Mouse (Mus musculus): ENCODE measurements around the gene Gm26620. TPM values are rescaled to one million over a fixed set of nuclear protein-coding genes. Genes with fewer than 3 reads are reported as not detected.

Gm26620 gene
- total and polyA plus RNA-seq, 3 experiments, result 0.52 to 4.2 (median 1.9) TPM

- no peaks in the 10 kb centered on the region for H3K27me3 ChIP-seq (replicated peaks)
- H3K4me2 ChIP-seq (ENCODE audit: insufficient read depth, low read depth, poor library complexity, severe bottlenecking), result peak overlapping the region; percentile 80
- in situ Hi-C loops (cut with MboI; ENCODE audit: low pct_ligation_motif_present, low pct_unique_long_range_greater_than_20kb, low sequenced_read_pairs), result no loop called here
- H3K36me3 ChIP-seq (replicated peaks in 1 of 2; ENCODE audit: control insufficient read depth in 1 of 2, insufficient read depth in 1 of 2, low read length in 1 of 2), result no peaks in the 10 kb centered on the region
- H3K9me3 ChIP-seq (replicated peaks; ENCODE audit: low read length), result no peaks in the 10 kb centered on the region
- peak overlapping the region in 1 of 3 experiments; percentile 48 for H3K4me3 ChIP-seq (replicated peaks in 1 of 3; ENCODE audit: low read depth in 2 of 3, low read length in 2 of 3, poor library complexity in 1 of 3)
- H3K79me2 ChIP-seq (replicated peaks; ENCODE audit: control insufficient read depth, extremely low read depth, insufficient read depth, poor library complexity, severe bottlenecking), result no peaks in the 10 kb centered on the region
- no peak for TF ChIP-seq PAX5 (IDR thresholded peaks at IDR 0.05; ENCODE audit: low read length)
- no peak for TF ChIP-seq GABPA (IDR thresholded peaks at IDR 0.05; ENCODE audit: insufficient replicate concordance, low read depth, low read length)
- TF ChIP-seq NRF1 (IDR thresholded peaks at IDR 0.05; ENCODE audit: low read depth, low read length), result no peak
- TF ChIP-seq ELF1 (IDR thresholded peaks at IDR 0.05; ENCODE audit: low read depth, low read length), result no peak
- TF ChIP-seq ZNF384 (IDR thresholded peaks at IDR 0.05; ENCODE audit: low read depth, low read length), result peak; percentile 91
- no peak for TF ChIP-seq CHD2 (IDR thresholded peaks at IDR 0.05; ENCODE audit: low read length)
- peak; percentile 38; the same call in 1 of the 2 replicates for TF ChIP-seq POLR2A (IDR thresholded peaks at IDR 0.05; ENCODE audit: low read depth, low read length)
- TF ChIP-seq MAZ (IDR thresholded peaks at IDR 0.05; ENCODE audit: low read depth, low read length), result no peak
- 0 out of 2 replicates have a peak, but pooled peaks have one; percentile 18 for TF ChIP-seq TBP (conservative IDR thresholded peaks at IDR 0.05; ENCODE audit: low read depth, low read length)
- TF ChIP-seq RCOR1 (conservative IDR thresholded peaks at IDR 0.05; ENCODE audit: low read depth, low read length), result no peak
- no peak for TF ChIP-seq MAFK (IDR thresholded peaks at IDR 0.05; ENCODE audit: insufficient replicate concordance, low read length)
- no peak for TF ChIP-seq UBTF (IDR thresholded peaks at IDR 0.05; ENCODE audit: low read depth, low read length)
- TF ChIP-seq ZMIZ1 (IDR thresholded peaks at IDR 0.05; ENCODE audit: low read depth, low read length), result no peak
- peak; percentile 93 for TF ChIP-seq RAD21 (IDR thresholded peaks at IDR 0.05; ENCODE audit: low read depth, low read length)
- TF ChIP-seq SMC3 (IDR thresholded peaks at IDR 0.05; ENCODE audit: low read depth, low read length), result peak; percentile 98
- no peak for TF ChIP-seq NELFE (IDR thresholded peaks at IDR 0.05; ENCODE audit: low read depth, low read length)
- TF ChIP-seq MXI1 (IDR thresholded peaks at IDR 0.05; ENCODE audit: low read depth, low read length), result peak; percentile 1; the same call in 1 of the 2 replicates
- no peak for TF ChIP-seq KAT2A (IDR thresholded peaks at IDR 0.05; ENCODE audit: insufficient replicate concordance, low read length)
- no peak for TF ChIP-seq USF1 (IDR thresholded peaks at IDR 0.05; ENCODE audit: low read depth, low read length)
- no peak for TF ChIP-seq CHD1 (IDR thresholded peaks at IDR 0.05; ENCODE audit: low read depth, low read length)
- TF ChIP-seq POLR2AphosphoS2 (IDR thresholded peaks at IDR 0.05; ENCODE audit: low read depth, low read length), result no peak
- TF ChIP-seq MEF2A (IDR thresholded peaks at IDR 0.05; ENCODE audit: borderline replicate concordance, low read depth, low read length), result peak; percentile 35; the same call in 1 of the 2 replicates
- no peak for TF ChIP-seq ZKSCAN1 (IDR thresholded peaks at IDR 0.05; ENCODE audit: borderline replicate concordance, low read depth, low read length)
- no peak for TF ChIP-seq ETS1 (conservative IDR thresholded peaks at IDR 0.05; ENCODE audit: low read depth, low read length)
- TF ChIP-seq MAX (IDR thresholded peaks at IDR 0.05; ENCODE audit: low read length), result peak; percentile 34; the same call in 1 of the 2 replicates
- TF ChIP-seq TCF12 (IDR thresholded peaks at IDR 0.05; ENCODE audit: low read depth, low read length), result no peak
- peak; percentile 84 for TF ChIP-seq ZC3H11A (IDR thresholded peaks at IDR 0.05; ENCODE audit: low read depth, low read length)
- no peak for TF ChIP-seq E2F4 (IDR thresholded peaks at IDR 0.05; ENCODE audit: insufficient replicate concordance, low read depth, low read length)
- no peak for TF ChIP-seq EP300 (IDR thresholded peaks at IDR 0.05; ENCODE audit: low read length)
- TF ChIP-seq BHLHE40 (IDR thresholded peaks at IDR 0.05; ENCODE audit: low read depth, low read length), result peak; percentile 76
- no peak; the same call in 1 of the 2 replicates for TF ChIP-seq USF2 (conservative IDR thresholded peaks at IDR 0.05; ENCODE audit: low read depth, low read length)
- no peak for TF ChIP-seq JUND (conservative IDR thresholded peaks at IDR 0.05; ENCODE audit: low read depth, low read length)
- TF ChIP-seq IRF4 (IDR thresholded peaks at IDR 0.05; ENCODE audit: low read depth, low read length), result peak; percentile 51; the same call in 1 of the 2 replicates
- no peak for TF ChIP-seq HCFC1 (IDR thresholded peaks at IDR 0.05; ENCODE audit: low read depth, low read length)
- no peak for TF ChIP-seq SIN3A (IDR thresholded peaks at IDR 0.05; ENCODE audit: low read length)
- no peak for TF ChIP-seq MYC (IDR thresholded peaks at IDR 0.05; ENCODE audit: low read depth, low read length)
- no peak for TF ChIP-seq JUN (IDR thresholded peaks at IDR 0.05; ENCODE audit: insufficient read depth, low read depth, low read length)
- peak; percentile 83 to 98 for TF ChIP-seq CTCF (conservative IDR thresholded peaks at IDR 0.05 in 1 of 2, IDR thresholded peaks at IDR 0.05 in 1 of 2; ENCODE audit: low read depth in 2 of 2, low read length in 2 of 2)
- H3K9ac ChIP-seq (ENCODE audit: insufficient read depth, low read depth), result peak overlapping the region; percentile 36; the same call in 1 of the 2 replicates
- dilution Hi-C loops (cut with MboI; ENCODE audit: extremely low pct_ligation_motif_present, extremely low pct_unique_long_range_greater_than_20kb, low sequenced_read_pairs), result no loop called here
- H3K4me1 ChIP-seq (ENCODE audit: control insufficient read depth in 1 of 2, insufficient read depth in 2 of 2), result peaks cover 11 to 47% of the 10 kb centered on the region in 2 experiments
- H3K27ac ChIP-seq (ENCODE audit: insufficient read depth, low read depth), result 0 out of 2 replicates have a peak overlapping the region, but pooled peaks have one; percentile 12
- peak; percentile 93 for DNase-seq (ENCODE audit: extremely low read depth)
These were observed 16.8 kb downstream of the Gm26620 start for GRCm38 (mm10) chr1:170901536-170902238.

Data from CH12.LX (cell line).